Mouse (Mus musculus) T-cell, adult 2 months (primary cell): ENCODE results near the gene Hbq1b.

ENCODE experiments used
- DNase-seq: peaks from one replicate; pipeline ENCODE4 v3.0.0; 2022; ENCODE audit warnings: low spot score

Hbq1b gene

DNA sequence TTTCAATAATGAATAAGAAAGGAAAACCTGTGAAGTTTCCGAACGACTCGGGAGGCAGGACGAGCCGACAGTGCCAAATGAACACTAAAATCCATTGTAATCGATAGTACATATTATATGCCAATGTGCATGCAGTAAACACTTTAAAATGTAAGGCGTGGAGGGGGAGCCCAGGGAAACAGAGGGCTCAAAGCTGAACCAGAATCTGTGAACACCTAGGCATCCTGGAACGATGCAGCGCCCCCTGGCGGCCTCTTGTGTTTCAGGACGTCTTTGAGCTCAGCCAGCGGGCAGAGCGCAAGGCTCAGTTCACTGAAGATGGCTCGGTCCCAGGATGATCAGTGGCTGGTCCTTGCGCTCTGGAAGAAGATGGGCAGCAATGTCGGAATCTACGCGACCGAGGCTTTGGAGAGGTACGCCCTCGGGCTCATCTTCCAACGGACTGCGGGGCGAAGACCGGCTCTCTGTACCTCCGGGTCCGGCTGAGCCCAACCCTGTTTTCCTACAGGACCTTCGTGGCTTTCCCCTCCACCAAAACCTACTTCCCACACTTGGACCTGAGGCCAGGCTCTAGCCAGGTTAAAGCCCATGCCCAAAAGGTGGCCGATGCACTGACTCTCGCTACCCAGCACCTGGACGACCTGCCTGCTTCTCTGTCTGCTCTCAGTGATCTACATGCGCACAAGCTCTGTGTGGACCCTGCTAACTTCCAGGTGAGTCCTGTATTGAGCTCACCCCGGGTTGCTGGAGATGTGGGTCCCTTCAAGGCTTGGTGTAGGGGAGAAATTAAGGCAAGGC is at the start of gene Hbq1b:
TSS of gene Hbq1b (plus strand) at position 271 of the 798 bp plus-strand sequence.
- DNase-seq = peak; percentile 63

- no peak for DNase-seq
These were observed 49.4 kb upstream of the Hbq1b start for GRCm38 (mm10) chr11:32237411-32237795.

GRCm38 (mm10) chr11:32238093-32238860 is 48.5 kb upstream of the Hbq1b start:
- DNase-seq = peak; percentile 69

GRCm38 (mm10) chr11:32241391-32241790 is 45.4 kb upstream of the Hbq1b start:
- DNase-seq = no peak

DNA sequence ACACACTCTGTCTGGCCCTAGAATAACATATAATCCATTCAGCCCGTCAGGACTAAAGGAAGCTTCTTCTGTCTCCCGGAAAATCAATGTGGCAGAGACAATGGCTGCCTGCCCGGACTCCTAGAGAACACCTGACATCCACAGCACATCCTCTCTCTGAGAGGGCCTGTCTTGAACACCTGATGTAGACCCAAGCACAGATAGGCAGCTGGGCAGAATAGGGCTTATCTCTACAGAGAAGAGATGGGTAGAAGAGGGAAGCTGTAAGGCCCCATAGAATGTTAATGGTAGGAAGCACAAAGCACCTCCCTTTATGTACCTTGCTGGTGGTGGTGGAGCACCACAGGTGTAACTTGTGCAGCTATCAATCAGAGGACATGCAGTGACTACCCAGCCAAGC is 44.6 kb upstream of the Hbq1b start:
- DNase-seq = no peak

DNA sequence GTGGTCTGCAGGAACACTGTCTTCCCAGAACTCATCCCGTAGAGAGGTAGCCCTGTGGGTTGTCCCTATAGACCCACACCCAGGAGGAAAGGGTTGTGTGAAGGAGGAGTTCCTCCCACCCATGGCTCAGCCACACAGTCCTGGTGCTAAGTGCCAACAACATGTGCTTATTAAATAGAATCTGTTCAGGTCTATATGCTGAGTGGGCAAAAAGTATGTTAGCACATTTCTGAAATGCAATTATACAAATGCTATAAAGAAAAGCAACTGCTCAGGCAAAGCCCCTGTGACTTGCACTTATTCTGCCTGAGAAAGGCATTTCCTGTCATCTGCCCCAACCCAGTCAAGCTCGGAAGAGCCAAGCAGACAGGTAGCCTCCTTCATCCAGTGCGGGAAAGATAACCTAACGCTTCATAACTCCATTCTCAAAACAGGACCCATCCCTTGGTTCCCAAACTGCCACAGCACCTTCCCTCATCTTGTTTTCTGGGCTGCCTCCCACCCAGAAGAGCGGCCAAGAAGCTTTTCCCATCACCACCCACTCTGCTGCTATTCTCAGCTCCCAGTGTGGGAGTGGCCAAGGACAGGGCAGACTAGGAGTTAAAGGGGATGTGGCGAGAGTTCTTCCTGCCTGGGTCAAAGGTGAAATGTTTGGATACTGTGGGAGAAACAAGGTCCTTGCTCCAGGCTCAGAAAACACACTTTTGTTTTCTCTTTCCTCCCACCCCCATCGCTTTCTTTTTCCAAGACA is 43.4 kb upstream of the Hbq1b start:
- no peak for DNase-seq

DNA sequence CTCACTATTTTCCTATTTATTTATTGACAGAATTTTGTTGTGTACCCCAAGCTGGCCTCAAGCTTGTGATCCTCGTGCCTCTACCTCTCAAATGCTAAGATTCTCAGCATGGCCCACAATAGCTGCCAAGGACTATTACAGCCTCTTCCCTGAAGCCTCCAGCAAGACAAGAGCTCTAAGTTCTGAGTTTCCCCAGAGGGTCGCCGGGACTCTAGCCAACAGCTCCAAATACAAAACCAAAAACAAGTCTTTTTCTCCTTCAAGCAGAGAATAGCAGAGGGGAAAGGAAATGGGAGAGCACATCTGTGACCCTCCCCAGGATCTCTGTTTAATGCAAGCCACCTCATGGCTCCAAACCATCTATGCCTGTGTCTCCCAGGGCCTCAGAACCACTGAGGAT is 42.7 kb upstream of the Hbq1b start:
- DNase-seq = no peak

DNA sequence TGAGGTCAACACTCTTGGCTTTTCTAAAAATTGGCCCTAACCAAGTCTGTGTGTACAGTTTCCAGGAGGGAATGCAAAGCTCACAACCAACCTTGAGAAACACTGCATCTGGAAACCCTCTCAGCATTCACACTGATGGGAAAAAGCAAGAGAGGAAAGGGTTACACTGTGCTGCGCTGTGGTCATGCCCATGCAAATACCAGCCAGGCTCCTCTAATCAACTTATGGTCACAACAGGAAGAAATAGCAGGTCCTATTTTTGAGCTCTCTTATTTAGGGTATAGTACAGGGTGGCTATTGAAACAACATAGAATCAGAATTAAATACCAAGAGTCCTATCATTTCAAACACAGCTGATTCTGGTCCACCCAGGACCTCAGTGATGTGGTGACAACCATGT is 42.1 kb upstream of the Hbq1b start:
- DNase-seq = no peak

DNA sequence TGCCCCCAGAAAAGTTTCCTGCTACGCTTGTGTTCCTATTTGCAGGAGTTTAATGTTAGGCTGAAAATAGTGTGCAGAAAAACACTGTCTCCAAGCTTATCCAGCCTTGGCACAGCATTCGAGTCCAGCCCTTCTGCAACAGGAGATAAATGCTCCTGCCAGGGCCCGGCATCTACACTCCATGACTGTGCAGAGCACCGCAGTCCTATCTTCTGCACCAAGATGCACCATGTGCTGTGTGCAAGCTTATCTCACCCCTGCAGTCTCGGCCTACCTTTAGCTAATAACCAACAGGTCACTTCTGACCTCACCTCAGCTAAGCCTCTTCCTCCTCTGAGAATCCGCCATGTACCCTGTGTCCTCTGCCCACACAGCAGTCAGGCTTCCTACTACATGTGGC is 41.2 kb upstream of the Hbq1b start:
- DNase-seq = no peak

GRCm38 (mm10) chr11:32247068-32247467 is 39.7 kb upstream of the Hbq1b start:
- DNase-seq = no peak

DNA sequence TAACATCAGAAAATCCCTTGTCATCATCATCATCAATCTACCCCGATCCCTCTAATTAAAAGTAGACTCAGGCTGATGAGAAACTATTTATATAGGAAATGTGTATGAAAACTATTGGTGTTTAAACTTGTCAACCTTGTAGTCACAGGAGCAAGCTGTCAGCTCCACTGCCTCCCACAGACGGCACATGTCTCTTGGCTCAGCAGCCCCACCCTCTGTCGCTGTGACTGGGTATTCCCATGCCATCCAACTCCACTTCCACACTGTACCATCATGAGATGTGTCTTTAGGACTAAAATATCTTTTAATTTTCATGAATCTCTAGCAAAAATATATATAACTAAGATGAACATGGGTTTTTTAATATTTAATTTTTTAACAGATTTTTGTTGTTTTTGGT is 38.4 kb upstream of the Hbq1b start:
- no peak for DNase-seq

- DNase-seq = no peak
These were observed 35.6 kb upstream of the Hbq1b start for GRCm38 (mm10) chr11:32250880-32251763.

DNA sequence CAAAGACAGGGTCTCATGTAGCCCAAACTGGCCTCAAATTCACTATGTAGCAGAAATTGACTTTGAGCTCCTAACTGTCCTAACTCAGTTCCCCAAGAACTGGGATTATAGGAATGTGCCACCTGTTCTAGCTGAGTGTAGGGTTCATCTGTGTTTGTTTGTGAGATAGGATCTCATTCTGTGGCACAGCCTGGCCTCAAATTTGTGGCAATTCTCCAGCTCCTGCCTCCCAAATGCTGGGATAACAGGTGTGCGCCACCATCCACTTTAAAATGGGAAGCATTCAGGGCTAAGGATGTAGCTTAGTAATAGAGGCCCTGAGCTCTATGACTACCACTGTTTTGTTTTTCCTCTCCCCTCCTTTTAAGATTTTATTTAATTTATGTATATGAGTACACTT is 33.6 kb upstream of the Hbq1b start:
- DNase-seq = no peak

GRCm38 (mm10) chr11:32256146-32256545 is 30.6 kb upstream of the Hbq1b start:
- DNase-seq = no peak

GRCm38 (mm10) chr11:32256566-32256965 is 30.2 kb upstream of the Hbq1b start:
- no peak for DNase-seq

DNA sequence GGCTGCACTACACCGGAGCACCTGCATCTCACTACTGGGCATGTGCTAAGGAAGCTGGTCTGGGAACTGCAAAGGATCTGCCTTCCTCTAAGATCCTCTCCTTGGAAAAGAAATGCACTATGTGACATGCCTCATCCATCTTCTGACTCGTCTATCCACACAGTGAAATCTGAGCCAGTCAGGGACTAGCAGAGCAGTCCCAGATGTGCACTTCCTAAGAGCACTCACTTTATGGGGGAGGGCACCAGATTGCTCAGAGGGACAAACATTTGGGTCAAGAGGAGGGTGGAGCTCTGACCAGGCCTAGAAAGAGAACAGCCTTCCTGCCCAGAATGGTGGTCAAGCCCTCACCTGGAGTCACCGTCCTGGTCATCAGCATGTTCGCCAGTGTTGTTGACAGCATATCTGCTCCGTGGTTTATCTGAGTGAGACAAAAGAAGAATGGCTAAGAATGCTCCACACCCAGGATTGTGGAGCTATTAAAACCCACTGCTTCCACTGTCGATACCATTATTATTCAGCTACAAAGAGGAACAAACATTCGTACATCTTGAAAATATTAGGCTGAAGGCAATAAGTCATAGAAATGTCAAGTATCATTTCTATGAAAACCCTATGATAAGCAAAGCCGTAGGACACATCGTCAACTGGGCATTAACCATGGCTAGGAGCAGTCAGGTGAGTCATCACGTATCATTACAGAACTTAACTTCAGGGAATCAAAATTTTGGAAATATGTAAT is 23.9 kb upstream of the Hbq1b start:
- no peak for DNase-seq

DNA sequence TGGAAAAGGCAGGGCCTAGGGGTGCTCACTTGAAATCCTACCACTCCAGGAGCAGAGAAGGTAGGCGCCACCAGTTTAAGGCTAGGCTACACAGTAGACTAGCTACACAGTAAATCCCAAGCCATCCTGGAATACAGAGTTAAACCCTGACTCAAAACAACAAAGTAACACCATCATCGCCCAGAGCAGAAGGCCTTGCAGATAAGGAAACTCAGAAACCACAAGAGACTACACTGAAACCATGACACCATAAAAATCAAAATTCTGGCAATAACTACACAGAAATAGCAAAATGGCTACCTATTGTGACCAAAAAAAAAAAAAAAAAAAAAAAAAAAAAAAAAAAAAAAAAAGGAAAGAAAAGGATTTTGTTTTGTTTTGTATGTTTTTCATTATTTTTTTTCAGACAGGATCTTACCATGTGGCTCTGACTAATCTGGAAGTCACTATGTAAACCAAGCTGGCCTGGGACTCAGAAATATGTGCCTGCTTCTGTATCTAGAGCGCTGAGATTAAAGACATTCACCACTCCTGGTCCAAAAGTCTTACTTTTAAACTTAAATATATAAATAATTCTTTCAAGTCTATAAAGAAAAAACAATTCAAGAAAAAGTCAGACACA is 21.5 kb upstream of the Hbq1b start:
- DNase-seq = no peak

- DNase-seq = no peak
These were observed 20.6 kb upstream of the Hbq1b start for GRCm38 (mm10) chr11:32266194-32266593.

- DNase-seq = no peak
These were observed 20.0 kb upstream of the Hbq1b start for GRCm38 (mm10) chr11:32266776-32267175.

DNA sequence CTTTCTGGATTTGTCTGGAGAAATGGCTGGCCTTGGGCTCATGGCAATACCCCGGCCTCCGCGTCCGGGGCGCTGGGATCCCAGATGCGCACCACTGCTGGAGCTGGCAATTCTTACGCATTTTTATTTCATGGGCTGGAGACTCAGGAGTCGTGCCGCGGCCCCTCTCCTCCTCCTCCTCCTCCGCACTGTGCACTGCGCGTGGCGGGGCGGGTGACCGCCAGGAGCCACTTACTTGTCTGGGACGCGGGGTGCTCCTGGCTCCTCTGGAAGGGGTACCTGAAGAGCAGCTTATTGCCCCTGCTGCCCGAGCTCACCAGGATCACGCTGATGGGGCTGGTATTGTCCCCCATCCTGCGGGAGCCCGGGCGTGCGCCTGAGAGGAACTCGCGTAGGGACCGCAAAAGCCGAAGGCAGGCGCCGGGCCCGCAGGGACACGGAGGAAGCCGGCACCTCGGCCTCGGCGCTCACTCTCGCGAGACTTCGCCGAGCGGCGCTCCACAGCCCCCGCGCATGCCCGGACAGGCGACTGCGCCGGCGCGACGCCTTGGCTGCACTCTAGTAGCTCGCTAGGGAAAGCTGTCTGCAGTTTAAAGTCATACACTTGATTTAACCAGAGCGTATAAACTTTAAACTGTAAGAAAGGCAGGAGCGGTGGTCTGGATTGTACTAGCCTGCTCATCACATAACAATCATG is 19.4 kb upstream of the Hbq1b start, which contains the start of gene Nprl3:
TSS of gene Nprl3 (minus strand) at position 520 of the 697 bp plus-strand sequence.
- peak; percentile 96 for DNase-seq
